In the genomic region with DNA sequence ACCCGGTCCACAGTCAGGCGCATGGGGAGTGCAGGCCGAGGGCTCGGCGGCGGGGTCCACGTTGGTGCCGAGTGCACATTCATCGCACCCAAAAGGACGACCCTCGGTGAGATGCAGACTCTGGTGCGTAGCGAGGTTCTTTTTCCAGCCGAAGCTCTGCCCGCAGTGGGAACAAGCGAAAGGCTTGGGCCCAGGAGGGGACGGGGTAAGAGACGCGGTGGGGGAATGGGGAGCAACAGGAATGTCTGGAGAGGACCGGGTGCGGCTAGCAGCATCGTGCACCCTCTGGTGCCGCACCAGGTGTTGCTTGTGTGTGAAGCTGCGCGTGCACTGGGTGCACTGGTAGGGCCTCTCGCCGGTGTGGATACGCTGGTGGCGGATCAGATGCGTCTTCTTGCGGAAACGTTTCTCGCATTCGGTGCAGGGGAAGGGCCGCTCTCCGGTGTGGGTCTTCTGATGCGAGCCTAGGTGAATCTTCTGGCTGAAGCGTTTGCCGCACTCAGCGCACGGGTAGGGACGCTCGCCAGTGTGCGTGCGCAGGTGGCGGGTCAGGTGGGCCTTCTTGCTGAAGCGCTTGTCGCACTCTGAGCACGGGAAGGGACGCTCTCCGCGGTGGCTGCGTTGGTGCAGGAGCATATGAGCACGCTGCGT, we compare ENCODE assay signal across 11 mouse cellular contexts. TPM values are rescaled to one million over a fixed set of nuclear protein-coding genes. Genes with fewer than 3 reads are reported as not detected.
DNase-seq lines count a peak whose midpoint lies in the region; ATAC-seq and TF ChIP-seq lines count a peak whose summit lies in the region.
"Had no signal": no experiment of that assay in that cellular context is flagged by ENCODE, and none has a peak within 500 bp of the region (broad histone marks: within the 10 kb centered on the region; RNA-seq: fewer than 3 reads in every experiment).

No protein-coding gene starts in this region.

- ATAC-seq in heart, embryonic 15.5 days (replicated peaks; ENCODE audit: insufficient number of reproducible peaks, insufficient read depth, low FRiP score, low read depth): no peak
- peak; percentile 3; the same call in 1 of the 2 replicates for ATAC-seq in midbrain, embryonic 14.5 days (ENCODE audit: low FRiP score, low TSS enrichment)
- ATAC-seq: intestine, postnatal 0 days had no signal

- H3K4me3 ChIP-seq in heart, embryonic 15.5 days: peak overlapping the region; percentile 24
- H3K4me3 ChIP-seq in heart, adult 2 months: no peak overlapping the region
- peak overlapping the region; percentile 14 for H3K4me3 ChIP-seq in midbrain, embryonic 14.5 days (replicated peaks; ENCODE audit: low read depth, low read length)

- no peak overlapping the region for H3K27ac ChIP-seq in heart, embryonic 15.5 days
- H3K27ac ChIP-seq in heart, adult 2 months: no peak overlapping the region
- H3K27ac ChIP-seq in midbrain, embryonic 14.5 days (replicated peaks; ENCODE audit: low read depth, low read length): no peak overlapping the region

- DNase-seq in heart, adult 2 months: no peak
- peak; percentile 54 for DNase-seq in brain, embryonic 14.5 days (ENCODE audit: low read depth)
- DNase-seq in forelimb bud, embryonic 11.5 days (ENCODE audit: low read depth, low spot score): peak; percentile 31
- DNase-seq in midbrain, embryonic 14.5 days: peak; percentile 71
- no peak for DNase-seq in retina, postnatal 1 day
- no peak for DNase-seq in kidney, postnatal 10 days
- no peak for DNase-seq in urinary bladder, postnatal 36 days (ENCODE audit: low spot score in 2 of 2)
- DNase-seq: spleen, adult 18-20 months; thymus, postnatal 36 days had no signal

- intact Hi-C loops in heart, adult 2 months (cut with DNase I): no loop called here

- peak overlapping the region; percentile 54 for H3K4me2 ChIP-seq in heart, embryonic 15.5 days
- H3K4me2 ChIP-seq in midbrain, embryonic 14.5 days (ENCODE audit: low read length): peak overlapping the region; percentile 43

- H3K27me3 ChIP-seq in heart, embryonic 15.5 days: peaks cover 20% of the 10 kb centered on the region
- H3K27me3 ChIP-seq in heart, adult 2 months (ENCODE audit: control insufficient read depth, insufficient read depth, low read length): no peaks in the 10 kb centered on the region
- H3K27me3 ChIP-seq in midbrain, embryonic 14.5 days (ENCODE audit: control insufficient read depth, insufficient read depth, low read length): peaks cover 31% of the 10 kb centered on the region

- peaks cover 33% of the 10 kb centered on the region for H3K36me3 ChIP-seq in heart, embryonic 15.5 days
- H3K36me3 ChIP-seq in heart, adult 2 months (ENCODE audit: control insufficient read depth, insufficient read depth, low read length): no peaks in the 10 kb centered on the region
- H3K36me3 ChIP-seq in midbrain, embryonic 14.5 days (ENCODE audit: control insufficient read depth, insufficient read depth, low read length): peaks cover 18% of the 10 kb centered on the region

- no peak overlapping the region for H3K9ac ChIP-seq in heart, embryonic 15.5 days
- H3K9ac ChIP-seq in heart, adult 2 months (ENCODE audit: low read depth, low read length): no peak overlapping the region
- H3K9ac ChIP-seq in midbrain, embryonic 14.5 days (replicated peaks; ENCODE audit: low read length): peak overlapping the region; percentile 29; the same call in 1 of the 2 replicates

- TF ChIP-seq CTCF in heart, adult 2 months (IDR thresholded peaks at IDR 0.05): no peak
- TF ChIP-seq CTCF in brain, embryonic 14.5 days (IDR thresholded peaks at IDR 0.05; ENCODE audit: borderline replicate concordance, extremely low read depth, insufficient read depth, insufficient read length): no peak

- no peak for TF ChIP-seq POLR2A in heart, adult 2 months (IDR thresholded peaks at IDR 0.05; ENCODE audit: insufficient read depth, low read depth, low read length)
- no peak for TF ChIP-seq POLR2A in brain, embryonic 14.5 days (IDR thresholded peaks at IDR 0.05; ENCODE audit: borderline replicate concordance, extremely low read depth, insufficient read depth, insufficient read length, poor library complexity, severe bottlenecking)

- H3K4me1 ChIP-seq in heart, embryonic 15.5 days (replicated peaks): peaks cover 52% of the 10 kb centered on the region
- H3K4me1 ChIP-seq in heart, adult 2 months (ENCODE audit: control insufficient read depth, insufficient read depth, low read length): peaks cover 1% of the 10 kb centered on the region; the same call in 1 of the 2 replicates
- peaks cover 16% of the 10 kb centered on the region for H3K4me1 ChIP-seq in midbrain, embryonic 14.5 days (ENCODE audit: control insufficient read depth, insufficient read depth, low read length)

- H3K9me3 ChIP-seq in heart, embryonic 15.5 days (replicated peaks): no peaks in the 10 kb centered on the region
- no peaks in the 10 kb centered on the region for H3K9me3 ChIP-seq in midbrain, embryonic 14.5 days (ENCODE audit: control insufficient read depth, low read length)

- 49% methylated on average over 55 of the region's 55 CpGs for WGBS in heart, embryonic 15.5 days
- 80% methylated on average over 55 of the region's 55 CpGs for WGBS in heart, adult 2 months
- 16% methylated on average over 55 of the region's 55 CpGs for WGBS in midbrain, embryonic 14.5 days

- TF ChIP-seq EP300 in heart, adult 2 months (IDR thresholded peaks at IDR 0.05; ENCODE audit: insufficient read depth, low read depth, low read length): no peak

- H3K79me2 ChIP-seq in heart, adult 2 months (replicated peaks; ENCODE audit: control insufficient read depth, insufficient read depth, low read length): no peaks in the 10 kb centered on the region

RNA-seq across cellular contexts. Expression of gene Zfp467, which starts 7.0 kb away (rescaled TPM):
- 18.5 and 20.4 TPM in 2 replicates for polyA plus RNA-seq in heart, embryonic 15.5 days (2015; fragmentation: Nextera tagmentation; extraction: Ambion mirVana)
- 10 to 100 TPM in 1 of 2 experiments, 1 to 10 TPM in 1; 9.7 to 11.8 TPM for total RNA-seq in heart, adult 2 months (2021)
- 11.0 and 13.0 TPM in 2 replicates for polyA plus RNA-seq in heart, adult 2 months (2012; rRNA removed)
- 33.5 and 37.0 TPM in 2 replicates for polyA plus RNA-seq in brain, embryonic 14.5 days (2012; rRNA removed)
- polyA plus RNA-seq in midbrain, embryonic 14.5 days (2014; fragmentation: Nextera tagmentation; extraction: Ambion mirVana): 31.1 and 38.8 TPM in 2 replicates

RNA-seq across cellular contexts. Expression of gene Sspo, which starts 9.4 kb away (rescaled TPM):
- 0.16 and 0.51 TPM in 2 replicates for polyA plus RNA-seq in heart, embryonic 15.5 days (2015; fragmentation: Nextera tagmentation; extraction: Ambion mirVana)
- total RNA-seq in heart, adult 2 months (2021): under 1 TPM; 0.18 to 0.47 TPM
- 0.85 and 1.7 TPM in 2 replicates for polyA plus RNA-seq in heart, adult 2 months (2012; rRNA removed)
- 1.3 and 1.7 TPM in 2 replicates for polyA plus RNA-seq in brain, embryonic 14.5 days (2012; rRNA removed)
- 0.39 and 0.49 TPM in 2 replicates for polyA plus RNA-seq in midbrain, embryonic 14.5 days (2014; fragmentation: Nextera tagmentation; extraction: Ambion mirVana)

RNA-seq across cellular contexts. Expression of gene Krba1, which starts 43.2 kb away (rescaled TPM):
- 15.4 and 18.6 TPM in 2 replicates for polyA plus RNA-seq in heart, embryonic 15.5 days (2015; fragmentation: Nextera tagmentation; extraction: Ambion mirVana)
- total RNA-seq in heart, adult 2 months (2021): 10 to 100 TPM; 16.1 to 21.0 TPM
- polyA plus RNA-seq in heart, adult 2 months (2012; rRNA removed): 20.6 and 23.8 TPM in 2 replicates
- 48.0 and 52.3 TPM in 2 replicates for polyA plus RNA-seq in brain, embryonic 14.5 days (2012; rRNA removed)
- 28.0 and 30.3 TPM in 2 replicates for polyA plus RNA-seq in midbrain, embryonic 14.5 days (2014; fragmentation: Nextera tagmentation; extraction: Ambion mirVana)

Comparison
In these comparisons a context has a peak if more than half of its experiments do, and no peak if none do; other contexts are left out.
1. DNase-seq: peak in brain, embryonic 14.5 days (single experiment), forelimb bud, embryonic 11.5 days (single experiment) and midbrain, embryonic 14.5 days (single experiment); none in heart, adult 2 months (0 of 2), retina, postnatal 1 day (single experiment), kidney, postnatal 10 days (single experiment) and urinary bladder, postnatal 36 days (0 of 2).